Mouse (Mus musculus): ENCODE data around the gene Hpse2. TPM values are rescaled to one million over a fixed set of nuclear protein-coding genes. Genes with fewer than 3 reads are reported as not detected.

Hpse2 gene
- total RNA-seq, 2 experiments from 2014 or later = not detected

- DNase-seq (ENCODE audit: low spot score in 2 of 2) = no peak
Observed at GRCm38 (mm10) chr19:42980537-42980936, 407.6 kb downstream of the Hpse2 start.

GRCm38 (mm10) chr19:42977938-42978337 is 410.2 kb downstream of the Hpse2 start:
- DNase-seq (ENCODE audit: low spot score in 2 of 2) = no peak

- no peak for DNase-seq (ENCODE audit: low spot score in 2 of 2)
Observed at GRCm38 (mm10) chr19:42973740-42974139, 414.4 kb downstream of the Hpse2 start.

GRCm38 (mm10) chr19:42965171-42965570 is 423.0 kb downstream of the Hpse2 start:
- no peak for DNase-seq (ENCODE audit: low spot score in 2 of 2)

GRCm38 (mm10) chr19:42948114-42948636 is 440.0 kb downstream of the Hpse2 start:
- no peak for DNase-seq (ENCODE audit: low spot score in 2 of 2)

GRCm38 (mm10) chr19:42937544-42937943 is 450.6 kb downstream of the Hpse2 start:
- DNase-seq (ENCODE audit: low spot score in 2 of 2) = no peak

GRCm38 (mm10) chr19:42936661-42937193 is 451.4 kb downstream of the Hpse2 start:
- DNase-seq (ENCODE audit: low spot score in 2 of 2) = no peak

- no peak for DNase-seq (ENCODE audit: low spot score in 2 of 2)
Observed at GRCm38 (mm10) chr19:42929702-42930101, 458.5 kb downstream of the Hpse2 start.

GRCm38 (mm10) chr19:42928271-42928670 is 459.9 kb downstream of the Hpse2 start:
- DNase-seq (ENCODE audit: low spot score in 2 of 2) = no peak

GRCm38 (mm10) chr19:42922610-42923009 is 465.5 kb downstream of the Hpse2 start:
- no peak for DNase-seq (ENCODE audit: low spot score in 2 of 2)

- DNase-seq (ENCODE audit: low spot score in 2 of 2) = no peak
Observed at GRCm38 (mm10) chr19:42913703-42914102, 474.5 kb downstream of the Hpse2 start.

GRCm38 (mm10) chr19:42909719-42910118 is 478.4 kb downstream of the Hpse2 start:
- no peak for DNase-seq (ENCODE audit: low spot score in 2 of 2)

GRCm38 (mm10) chr19:42908553-42908952 is 479.6 kb downstream of the Hpse2 start:
- DNase-seq (ENCODE audit: low spot score in 2 of 2) = no peak

GRCm38 (mm10) chr19:42906328-42906727 is 481.8 kb downstream of the Hpse2 start:
- DNase-seq (ENCODE audit: low spot score in 2 of 2) = no peak

- DNase-seq (ENCODE audit: low spot score in 2 of 2) = no peak
Observed at GRCm38 (mm10) chr19:42904726-42905125, 483.4 kb downstream of the Hpse2 start.

- no peak for DNase-seq (ENCODE audit: low spot score in 2 of 2)
Observed at GRCm38 (mm10) chr19:42904240-42904639, 483.9 kb downstream of the Hpse2 start.

GRCm38 (mm10) chr19:42903840-42904239 is 484.3 kb downstream of the Hpse2 start:
- DNase-seq (ENCODE audit: low spot score in 2 of 2) = no peak

GRCm38 (mm10) chr19:42902410-42903021 is 485.6 kb downstream of the Hpse2 start:
- no peak for DNase-seq (ENCODE audit: low spot score in 2 of 2)

GRCm38 (mm10) chr19:42891599-42891998 is 496.6 kb downstream of the Hpse2 start:
- no peak for DNase-seq (ENCODE audit: low spot score in 2 of 2)

GRCm38 (mm10) chr19:42877653-42878052 is 510.5 kb downstream of the Hpse2 start:
- DNase-seq (ENCODE audit: low spot score in 2 of 2) = no peak

GRCm38 (mm10) chr19:42876563-42876962 is 511.6 kb downstream of the Hpse2 start:
- DNase-seq (ENCODE audit: low spot score in 2 of 2) = no peak

- no peak for DNase-seq (ENCODE audit: low spot score in 2 of 2)
Observed at GRCm38 (mm10) chr19:42869663-42870530, 518.3 kb downstream of the Hpse2 start.

All from adrenal gland, adult 18-20 months (tissue).